Mouse (Mus musculus) MEL (cell line): Measurements from ENCODE around the gene Cdr2l. TPM values are rescaled to one million over a fixed set of nuclear protein-coding genes. Genes with fewer than 3 reads are reported as not detected.

Experiments used
- DNase-seq: peaks from one replicate; pipeline ENCODE4 v3.0.0; 2011; ENCODE audit warnings: low read depth, low spot score
- H3K27ac ChIP-seq: 2 replicates; pipeline ENCODE4 v1.5.1; 2012; ENCODE audit warnings: low read depth, mild to moderate bottlenecking, control low read depth, low read length, moderate library complexity; ENCODE audit not compliant: control insufficient read depth
- H3K27me3 ChIP-seq, 2 experiments: fragments of 150-350 bp in 1 of 2; sonication (generic) in 1 of 2; 2 replicates each; pipeline ENCODE4 v1.6.1; 2012; ENCODE audit warnings: low read length in 2 of 2, mild to moderate bottlenecking in 2 of 2, improper control_type of control experiment in 1 of 2, moderate library complexity in 1 of 2; ENCODE audit not compliant: insufficient read depth in 2 of 2, control insufficient read depth in 1 of 2
- H3K36me3 ChIP-seq, 2 experiments: 2 replicates each; pipeline ENCODE4 v1.6.1; 2012 to 2014; ENCODE audit warnings: low read length in 2 of 2, improper control_type of control experiment in 1 of 2, inconsistent platforms in 1 of 2, mild to moderate bottlenecking in 1 of 2; ENCODE audit not compliant: insufficient read depth in 2 of 2, control insufficient read depth in 1 of 2
- H3K4me1 ChIP-seq, 2 experiments: fragments of 150-350 bp in 1 of 2; sonication (generic) in 1 of 2; 2 replicates each; pipeline ENCODE4 v1.6.1; 2012; ENCODE audit warnings: low read length in 2 of 2, improper control_type of control experiment in 1 of 2, mild to moderate bottlenecking in 1 of 2; ENCODE audit not compliant: insufficient read depth in 2 of 2, control insufficient read depth in 1 of 2
- H3K4me3 ChIP-seq, 2 experiments: fragments of 150-350 bp in 1 of 2; sonication (generic) in 1 of 2; 2 replicates each; pipeline ENCODE4 v1.5.1; 2012; ENCODE audit warnings: low read depth in 2 of 2, low read length in 2 of 2, mild to moderate bottlenecking in 2 of 2, moderate library complexity in 2 of 2, control low read depth in 1 of 2, improper control_type of control experiment in 1 of 2; ENCODE audit not compliant: control insufficient read depth in 1 of 2, insufficient read depth in 1 of 2
- H3K79me2 ChIP-seq: 2 replicates; pipeline ENCODE4 v1.6.1; 2012; ENCODE audit warnings: mild to moderate bottlenecking, low read length, moderate library complexity; ENCODE audit not compliant: control insufficient read depth, poor library complexity, insufficient read depth
- H3K9ac ChIP-seq: 2 replicates; pipeline ENCODE4 v1.6.1; 2012; ENCODE audit warnings: low read depth, mild to moderate bottlenecking, control low read depth, low read length, moderate library complexity; ENCODE audit not compliant: control insufficient read depth, poor library complexity, severe bottlenecking
- H3K9me3 ChIP-seq: fragments of 150-350 bp; sonication (generic); replicated peaks from 2 replicates; pipeline ENCODE4 v1.6.1; 2012; ENCODE audit warnings: mild to moderate bottlenecking, low read length, improper control_type of control experiment, moderate library complexity; ENCODE audit not compliant: insufficient read depth
- CHD1 ChIP-seq: IDR thresholded peaks from 2 replicates; pipeline ENCODE4 v1.6.1; 2012; ENCODE audit warnings: low read depth, mild to moderate bottlenecking, inconsistent platforms, low read length, improper control_type of control experiment
- CTCF ChIP-seq, 3 experiments: IDR thresholded peaks in 2 of 3; conservative IDR thresholded peaks in 1 of 3; 2 replicates each; pipeline ENCODE4 v1.5.1; 2011 to 2012; ENCODE audit warnings: low read length in 3 of 3, low read depth in 2 of 3, mild to moderate bottlenecking in 2 of 3, improper control_type of control experiment in 1 of 3, inconsistent platforms in 1 of 3, mixed read lengths in 1 of 3, moderate library complexity in 1 of 3; ENCODE audit not compliant: control insufficient read depth in 1 of 3, insufficient read depth in 1 of 3, poor library complexity in 1 of 3, severe bottlenecking in 1 of 3
- ELF1 ChIP-seq: IDR thresholded peaks from 2 replicates; pipeline ENCODE4 v1.6.1; 2014; ENCODE audit warnings: low read depth, mild to moderate bottlenecking, inconsistent platforms, low read length, improper control_type of control experiment, moderate library complexity
- EP300 ChIP-seq, 2 experiments: IDR thresholded peaks; 2 replicates each; pipeline ENCODE4 v1.6.1; 2011; ENCODE audit warnings: improper control_type of control experiment in 2 of 2, low read length in 2 of 2, low read depth in 1 of 2, mild to moderate bottlenecking in 1 of 2
- GABPA ChIP-seq: IDR thresholded peaks from 2 replicates; pipeline ENCODE4 v1.6.1; 2012; ENCODE audit warnings: low read depth, mild to moderate bottlenecking, inconsistent platforms, low read length, improper control_type of control experiment, moderate library complexity
- GATA1 ChIP-seq: IDR thresholded peaks from 2 replicates; pipeline ENCODE4 v1.6.1; 2011; ENCODE audit warnings: low read depth, low read length, improper control_type of control experiment
- HCFC1 ChIP-seq: IDR thresholded peaks from 2 replicates; pipeline ENCODE4 v1.6.1; 2012; ENCODE audit warnings: low read depth, mild to moderate bottlenecking, inconsistent platforms, low read length, improper control_type of control experiment, moderate library complexity
- KAT2A ChIP-seq: conservative IDR thresholded peaks from 2 replicates; pipeline ENCODE4 v1.6.1; 2012; ENCODE audit warnings: low read depth, low read length, improper control_type of control experiment, inconsistent platforms
- MAFK ChIP-seq: IDR thresholded peaks from 2 replicates; pipeline ENCODE4 v1.6.1; 2011; ENCODE audit warnings: low read depth, mild to moderate bottlenecking, low read length, improper control_type of control experiment, borderline replicate concordance
- MAX ChIP-seq: IDR thresholded peaks from 2 replicates; pipeline ENCODE4 v1.6.1; 2011; ENCODE audit warnings: low read length, improper control_type of control experiment
- MAZ ChIP-seq: IDR thresholded peaks from 2 replicates; pipeline ENCODE4 v1.6.1; 2012; ENCODE audit warnings: low read depth, mild to moderate bottlenecking, inconsistent platforms, low read length, improper control_type of control experiment
- MEF2A ChIP-seq: IDR thresholded peaks from 2 replicates; pipeline ENCODE4 v1.6.1; 2014; ENCODE audit warnings: low read depth, mild to moderate bottlenecking, inconsistent platforms, low read length, improper control_type of control experiment; ENCODE audit not compliant: poor library complexity, insufficient replicate concordance, severe bottlenecking; ENCODE audit errors: extremely low read depth
- MXI1 ChIP-seq: IDR thresholded peaks from 2 replicates; pipeline ENCODE4 v1.6.1; 2011; ENCODE audit warnings: mild to moderate bottlenecking, low read depth, low read length, improper control_type of control experiment
- MYB ChIP-seq: IDR thresholded peaks from 2 replicates; pipeline ENCODE4 v1.6.1; 2011; ENCODE audit warnings: mild to moderate bottlenecking, low read depth, low read length, improper control_type of control experiment
- MYC ChIP-seq: IDR thresholded peaks from 2 replicates; pipeline ENCODE4 v1.6.1; 2011; ENCODE audit warnings: low read depth, mild to moderate bottlenecking, low read length, improper control_type of control experiment, moderate library complexity
- POLR2A ChIP-seq, 2 experiments: IDR thresholded peaks; 2 replicates each; pipeline ENCODE4 v1.6.1; 2011 to 2012; ENCODE audit warnings: low read length in 2 of 2, mild to moderate bottlenecking in 2 of 2, control low read depth in 1 of 2, improper control_type of control experiment in 1 of 2, low read depth in 1 of 2, moderate library complexity in 1 of 2; ENCODE audit not compliant: control insufficient read depth in 1 of 2, insufficient read depth in 1 of 2, poor library complexity in 1 of 2
- RAD21 ChIP-seq: IDR thresholded peaks from 2 replicates; pipeline ENCODE4 v1.6.1; 2011; ENCODE audit warnings: mild to moderate bottlenecking, low read depth, low read length, improper control_type of control experiment
- SIN3A ChIP-seq: IDR thresholded peaks from 2 replicates; pipeline ENCODE4 v1.6.1; 2012; ENCODE audit warnings: low read length, improper control_type of control experiment, inconsistent platforms
- SMC3 ChIP-seq: IDR thresholded peaks from 2 replicates; pipeline ENCODE4 v1.6.1; 2011; ENCODE audit warnings: low read depth, low read length, improper control_type of control experiment
- TBP ChIP-seq: IDR thresholded peaks from 2 replicates; pipeline ENCODE4 v1.8.0; 2011; ENCODE audit warnings: low read depth, low read length, improper control_type of control experiment
- TCF12 ChIP-seq: IDR thresholded peaks from 2 replicates; pipeline ENCODE4 v1.6.1; 2014; ENCODE audit warnings: low read depth, mild to moderate bottlenecking, inconsistent platforms, low read length, improper control_type of control experiment, moderate library complexity
- UBTF ChIP-seq: IDR thresholded peaks from 2 replicates; pipeline ENCODE4 v1.6.1; 2012; ENCODE audit warnings: low read depth, mild to moderate bottlenecking, inconsistent platforms, low read length, improper control_type of control experiment, moderate library complexity, borderline replicate concordance; ENCODE audit not compliant: insufficient read depth
- ZMIZ1 ChIP-seq: IDR thresholded peaks from 2 replicates; pipeline ENCODE4 v1.6.1; 2012; ENCODE audit warnings: low read depth, mild to moderate bottlenecking, inconsistent platforms, low read length, improper control_type of control experiment, moderate library complexity
- polyA plus RNA-seq, 2 experiments: library from polyadenylated mRNA; stranded (reverse) in 1 of 2; unstranded in 1 of 2; fragments of >175 nt in 1 of 2; fragments of >200 nt in 1 of 2; gene quantifications; 2 replicates each; pipeline versions ENCODE4 v1.2.1 to v1.2.4; 2012; ENCODE audit warnings: low replicate concordance in 2 of 2, low read depth in 1 of 2; ENCODE audit not compliant: insufficient read length in 2 of 2, insufficient read depth in 1 of 2, missing spikeins in 1 of 2
- total RNA-seq: library from RNA; depleted of rRNA; stranded (reverse); fragments of 300-350 nt; gene quantifications from 2 replicates; pipeline ENCODE4 v1.2.3, GENCODE M21; 2012

Cdr2l gene
- total and polyA plus RNA-seq, 3 experiments = 5.2 to 8.2 TPM; not detected in 1

DNA sequence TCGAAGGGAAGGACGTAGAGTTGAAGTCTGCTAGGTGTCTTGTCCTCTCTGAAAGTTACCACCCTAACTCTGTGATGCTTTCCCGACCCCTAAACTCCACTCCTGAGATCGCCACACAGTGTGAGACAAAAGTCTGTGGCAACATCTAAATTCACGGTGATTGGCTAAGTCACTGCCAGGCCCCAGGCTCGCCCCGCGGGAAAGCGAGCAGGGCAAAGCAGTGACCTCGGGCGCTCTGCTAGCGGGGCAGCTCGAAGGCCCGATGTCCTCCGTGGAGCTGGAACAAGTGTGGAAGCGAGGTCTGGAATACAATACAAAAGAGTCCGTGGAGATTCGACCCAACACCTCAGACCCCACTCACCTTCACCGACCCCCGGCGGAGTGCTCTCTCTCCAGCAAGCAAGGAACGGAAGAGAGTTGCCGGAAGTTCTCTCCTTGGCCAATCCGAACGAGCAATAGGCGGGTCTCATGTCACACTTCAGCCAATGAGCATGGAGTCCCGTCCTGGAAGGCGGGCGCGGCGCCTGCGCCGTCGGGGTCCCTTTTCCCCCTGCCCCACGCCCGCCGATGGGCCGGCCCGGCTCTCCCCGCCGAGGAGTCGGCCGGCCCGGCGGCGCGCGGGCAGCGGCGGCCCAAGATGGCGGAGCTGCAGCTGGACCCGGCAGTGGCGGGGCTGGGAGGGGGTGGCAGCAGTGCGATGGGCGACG is 38.0 kb downstream of the Cdr2l start, which contains the start of the genes Atp5h and Kctd2 (continued):
- TF ChIP-seq ELF1 (peak; percentile 80), CTCF (IDR thresholded peaks at IDR 0.05 in 2 of 3, conservative IDR thresholded peaks at IDR 0.05 in 1 of 3; ENCODE audit: control insufficient read depth in 1 of 3, insufficient read depth in 1 of 3, low read depth in 2 of 3, low read length in 3 of 3, poor library complexity in 1 of 3, severe bottlenecking in 1 of 3) (no peak), SIN3A (peak; percentile 86)

DNA sequence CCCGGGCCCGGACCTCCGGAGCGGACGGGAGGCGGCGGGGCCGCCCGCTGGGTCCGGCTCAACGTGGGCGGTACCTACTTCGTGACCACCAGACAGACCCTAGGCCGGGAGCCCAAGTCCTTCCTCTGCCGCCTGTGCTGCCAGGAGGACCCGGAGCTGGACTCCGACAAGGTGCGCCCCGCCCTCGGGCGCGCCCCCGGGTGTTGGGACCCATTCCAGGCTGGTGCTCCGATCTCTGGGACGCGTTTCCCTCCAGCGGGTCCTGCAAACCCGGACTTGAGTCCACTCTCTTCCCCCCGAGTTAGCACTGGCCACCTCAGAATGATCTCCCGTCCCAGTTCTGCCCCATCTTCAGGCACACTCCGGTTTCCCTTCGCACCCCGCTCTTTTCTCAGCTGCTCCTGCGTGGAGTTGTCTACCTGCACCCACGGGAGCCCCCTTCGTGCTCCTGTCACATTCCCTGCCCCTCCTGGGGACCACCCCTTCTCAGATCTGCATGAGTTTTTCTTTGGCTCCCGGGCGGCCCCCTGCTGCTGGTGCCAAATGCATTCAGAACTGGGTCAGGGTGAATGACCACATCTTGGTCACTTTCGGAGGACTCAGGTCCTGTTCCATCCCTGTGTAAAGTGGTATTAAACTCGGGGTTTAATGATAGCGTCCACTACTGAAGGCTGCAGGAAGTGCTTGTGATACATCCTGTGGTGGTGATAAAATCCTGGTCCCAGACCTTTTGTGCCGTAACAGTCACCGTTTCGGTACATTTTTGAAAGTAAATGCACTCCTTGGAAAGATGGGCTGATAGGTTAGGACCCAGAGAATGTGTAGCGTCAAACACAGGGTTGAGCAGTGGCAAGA is 38.8 kb downstream of the Cdr2l start:
- DNase-seq = peak; percentile 65

DNA sequence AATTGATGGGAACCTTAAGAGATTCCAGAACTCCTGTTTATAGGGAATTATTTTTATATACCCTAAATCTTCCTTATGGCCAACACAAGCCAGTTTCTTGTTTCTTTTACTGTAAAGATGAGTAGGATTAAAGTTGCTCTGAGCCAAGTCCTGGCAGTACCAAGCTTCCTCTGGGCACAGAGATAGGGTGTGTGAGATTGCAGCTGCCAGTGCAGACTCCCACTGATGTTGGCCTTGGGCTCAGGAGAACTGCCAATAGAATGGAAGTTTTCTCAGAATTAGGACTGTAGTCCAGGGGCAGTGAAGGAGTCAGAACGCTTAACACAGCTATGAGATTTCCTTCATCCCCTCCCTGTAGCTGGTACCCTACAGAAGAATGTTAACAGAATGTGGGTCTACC is 39.6 kb downstream of the Cdr2l start:
- peaks cover 0 to 18% of the 10 kb centered on the region in 2 experiments; a peak in 3 of 4 replicates for H3K4me1 ChIP-seq
- peaks cover 0 to 23% of the 10 kb centered on the region in 2 experiments; a peak in 2 of 4 replicates for H3K36me3 ChIP-seq
- DNase-seq = no peak
- TF ChIP-seq POLR2A (IDR thresholded peaks at IDR 0.05; ENCODE audit: control insufficient read depth in 1 of 2, insufficient read depth in 1 of 2, low read depth in 1 of 2, low read length in 2 of 2, poor library complexity in 1 of 2) (no peak), GABPA (no peak), HCFC1 (no peak), KAT2A (no peak), EP300 (IDR thresholded peaks at IDR 0.05; ENCODE audit: low read depth in 1 of 2, low read length in 2 of 2) (no peak), TBP (no peak), TCF12 (no peak), MYC (no peak)
- H3K27ac ChIP-seq = no peak overlapping the region
- no peak overlapping the region for H3K9ac ChIP-seq
- peak overlapping the region in 1 of 2 experiments; percentile 95; a peak in 1 of 4 replicates for H3K4me3 ChIP-seq
- H3K27me3 ChIP-seq = no peaks in the 10 kb centered on the region
- H3K79me2 ChIP-seq = peaks cover 30% of the 10 kb centered on the region
- H3K9me3 ChIP-seq = no peaks in the 10 kb centered on the region

More for the DNA sequence above, 38.8 kb downstream of the Cdr2l start:
- H3K4me3 ChIP-seq = peak overlapping the region; percentile 95 to 97
- TF ChIP-seq SIN3A (0 out of 2 replicates have a peak, but pooled peaks have one; percentile 6), ELF1 (0 out of 2 replicates have a peak, but pooled peaks have one; percentile 2), CTCF (IDR thresholded peaks at IDR 0.05 in 2 of 3, conservative IDR thresholded peaks at IDR 0.05 in 1 of 3; ENCODE audit: control insufficient read depth in 1 of 3, insufficient read depth in 1 of 3, low read depth in 2 of 3, low read length in 3 of 3, poor library complexity in 1 of 3, severe bottlenecking in 1 of 3) (0 out of 6 replicates have a peak, but pooled peaks of 1 of the 3 experiments have one; percentile 3), TCF12 (no peak), MYB (no peak), MAX (peak; percentile 25), KAT2A (no peak), ZMIZ1 (no peak), CHD1 (peak; percentile 93; the same call in 1 of the 2 replicates), GATA1 (no peak), EP300 (IDR thresholded peaks at IDR 0.05; ENCODE audit: low read depth in 1 of 2, low read length in 2 of 2) (0 out of 4 replicates have a peak, but pooled peaks of 1 of the 2 experiments have one; percentile 8), MEF2A (no peak), MAZ (peak; percentile 66), GABPA (no peak), MAFK (no peak), MXI1 (peak; percentile 28; the same call in 1 of the 2 replicates), RAD21 (no peak), SMC3 (no peak), POLR2A (IDR thresholded peaks at IDR 0.05; ENCODE audit: control insufficient read depth in 1 of 2, insufficient read depth in 1 of 2, low read depth in 1 of 2, low read length in 2 of 2, poor library complexity in 1 of 2) (peak in 1 of 2 experiments; percentile 7; a peak in 1 of 4 replicates), UBTF (0 out of 2 replicates have a peak, but pooled peaks have one; percentile 38)
- TF ChIP-seq, all 39 proteins: peak for 10
- H3K36me3 ChIP-seq = peaks cover 0 to 23% of the 10 kb centered on the region in 2 experiments; a peak in 2 of 4 replicates
- H3K9me3 ChIP-seq = no peaks in the 10 kb centered on the region
- peaks cover 0 to 18% of the 10 kb centered on the region in 2 experiments; a peak in 3 of 4 replicates for H3K4me1 ChIP-seq
- peak overlapping the region; percentile 90 for H3K9ac ChIP-seq
- peaks cover 30% of the 10 kb centered on the region for H3K79me2 ChIP-seq
- peak overlapping the region; percentile 41; the same call in 1 of the 2 replicates for H3K27ac ChIP-seq
- no peaks in the 10 kb centered on the region for H3K27me3 ChIP-seq
